Mouse (Mus musculus) lung, adult 2 months (tissue): ENCODE measurements around the gene Vps13c. TPM values are rescaled to one million over a fixed set of nuclear protein-coding genes. Genes with fewer than 3 reads are reported as not detected.

Experiments used
- DNase-seq: peaks from one replicate; pipeline ENCODE4 v3.0.0; 2022
- H3K4me1 ChIP-seq: fragments of 200-500 bp; 2 replicates; pipeline ENCODE4 v1.6.1; 2011; ENCODE audit warnings: low read length; ENCODE audit not compliant: control insufficient read depth, insufficient read depth
- H3K4me3 ChIP-seq: fragments of 200-500 bp; replicated peaks from 2 replicates; pipeline ENCODE3; 2011; ENCODE audit warnings: low read depth, mild to moderate bottlenecking, control low read depth, low read length; ENCODE audit errors: extremely low read depth
- CTCF ChIP-seq: fragments of 200-500 bp; IDR thresholded peaks from 2 replicates; pipeline ENCODE4 v1.5.1; 2011; ENCODE audit warnings: mild to moderate bottlenecking, low read length, control low read depth; ENCODE audit not compliant: insufficient read depth
- POLR2A ChIP-seq: fragments of 200-500 bp; IDR thresholded peaks from 2 replicates; pipeline ENCODE4 v1.6.1; 2011; ENCODE audit warnings: low read depth, mild to moderate bottlenecking, control low read depth, low read length, borderline replicate concordance; ENCODE audit errors: extremely low read depth
- WGBS: fragments of 180-500 bp; shearing (Covaris S2); methylation state at CpG from one replicate; pipeline ENCODE4 v1.1.7; 2018; 5-methylcytosine and 5-hydroxymethylcytosine counted together
- polyA plus RNA-seq: library from polyadenylated mRNA; depleted of rRNA; stranded (reverse); fragments of >200 nt; gene quantifications from 2 replicates; pipeline ENCODE4 v1.2.3, GENCODE M21; 2012

The Vps13c gene
- polyA plus RNA-seq, 1 experiment, result 9.1 TPM

- Histone ChIP-seq H3K4me3 (no peak overlapping the region), H3K4me1 (no peaks in the 10 kb centered on the region)
- 54% methylated on average over 6 of the region's 6 CpGs for WGBS
- TF ChIP-seq POLR2A, result no peak
- no peak for TF ChIP-seq CTCF
- no peak for DNase-seq
Observed at GRCm38 (mm10) chr9:67810527-67810926, 29.7 kb upstream of the Vps13c start.

DNA sequence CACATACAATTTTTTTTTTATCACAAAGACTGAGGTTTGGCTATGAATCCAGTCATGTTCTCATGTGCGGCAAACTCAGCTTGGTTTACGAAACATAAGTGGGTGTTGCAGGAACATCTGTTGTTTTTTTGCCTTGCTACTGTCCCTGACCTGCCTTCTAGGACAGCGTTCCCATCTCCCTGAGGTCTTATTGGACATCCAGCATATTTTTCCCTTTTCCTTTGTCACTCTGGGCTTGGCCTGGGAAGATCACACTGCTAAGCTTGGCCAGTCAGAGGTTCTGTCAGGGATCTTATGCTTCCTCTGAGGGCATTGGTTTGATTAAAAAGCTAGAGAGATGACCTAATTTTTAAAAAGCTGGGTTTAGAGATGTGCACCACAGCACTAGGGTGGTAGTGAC, 29.1 kb upstream of the Vps13c start:
- TF ChIP-seq CTCF (no peak), POLR2A (no peak)
- no peaks in the 10 kb centered on the region for H3K4me1 ChIP-seq
- no peak overlapping the region for H3K4me3 ChIP-seq
- DNase-seq, result no peak
- WGBS, result 70% methylated on average over 3 of the region's 3 CpGs

DNA sequence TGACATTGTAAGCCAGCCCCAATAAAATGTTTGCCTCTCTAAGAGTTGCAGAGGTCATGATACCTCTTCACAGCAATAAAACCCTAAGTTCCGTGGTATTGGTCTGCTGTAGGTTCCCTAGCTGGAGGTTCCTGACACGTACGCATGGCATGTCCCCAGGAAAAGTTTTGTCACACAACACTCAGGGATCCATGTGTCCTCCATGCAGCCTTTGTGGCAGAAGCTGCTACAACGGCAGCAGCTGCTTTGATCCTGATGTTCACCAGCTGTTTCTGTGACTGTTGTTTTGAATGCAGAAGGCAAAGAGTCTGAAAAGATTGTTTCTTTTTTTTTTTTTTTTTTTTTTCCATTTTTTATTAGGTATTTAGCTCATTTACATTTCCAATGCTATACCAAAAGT, 27.0 kb upstream of the Vps13c start:
- WGBS, result 72% methylated on average over 4 of the region's 4 CpGs
- TF ChIP-seq CTCF, result no peak
- no peak for TF ChIP-seq POLR2A
- Histone ChIP-seq H3K4me3 (no peak overlapping the region), H3K4me1 (no peaks in the 10 kb centered on the region)
- no peak for DNase-seq

DNA sequence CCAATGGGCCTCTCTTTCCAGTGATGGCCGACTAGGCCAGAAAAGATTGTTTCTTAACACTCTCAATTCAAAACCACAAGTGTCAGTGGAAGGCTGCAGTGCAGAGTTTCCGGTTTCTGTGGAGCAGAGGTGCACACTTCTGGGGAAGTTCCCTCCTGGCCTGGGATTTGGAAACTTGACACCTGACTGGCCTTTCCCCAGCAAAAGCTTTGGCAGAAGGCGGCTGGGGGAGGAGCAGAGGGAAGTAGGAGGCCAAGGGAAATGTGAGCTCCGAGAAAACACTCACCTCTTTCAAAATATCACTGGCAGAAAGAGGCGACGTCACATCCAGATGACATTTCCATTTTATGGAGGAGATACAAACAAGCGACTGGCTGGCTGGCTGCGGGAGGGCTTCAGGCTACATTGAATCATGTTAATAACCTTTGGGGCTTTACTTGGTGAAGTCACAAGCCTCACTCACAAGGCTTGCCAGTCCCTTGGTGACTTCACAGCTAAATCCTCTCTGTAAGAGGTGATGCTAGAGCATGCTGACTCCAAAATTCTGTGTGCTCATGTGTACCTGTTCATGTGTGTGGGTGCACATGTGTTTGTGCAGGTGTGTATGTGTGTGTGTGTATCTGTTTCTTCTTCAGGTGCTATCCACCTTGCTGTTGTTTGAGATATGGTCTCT, 26.4 kb upstream of the Vps13c start:
- peak; percentile 64 for DNase-seq
- TF ChIP-seq POLR2A (no peak), CTCF (no peak)
- no peak overlapping the region for H3K4me3 ChIP-seq
- no peaks in the 10 kb centered on the region for H3K4me1 ChIP-seq
- WGBS, result 5% methylated on average over 8 of the region's 8 CpGs

DNA sequence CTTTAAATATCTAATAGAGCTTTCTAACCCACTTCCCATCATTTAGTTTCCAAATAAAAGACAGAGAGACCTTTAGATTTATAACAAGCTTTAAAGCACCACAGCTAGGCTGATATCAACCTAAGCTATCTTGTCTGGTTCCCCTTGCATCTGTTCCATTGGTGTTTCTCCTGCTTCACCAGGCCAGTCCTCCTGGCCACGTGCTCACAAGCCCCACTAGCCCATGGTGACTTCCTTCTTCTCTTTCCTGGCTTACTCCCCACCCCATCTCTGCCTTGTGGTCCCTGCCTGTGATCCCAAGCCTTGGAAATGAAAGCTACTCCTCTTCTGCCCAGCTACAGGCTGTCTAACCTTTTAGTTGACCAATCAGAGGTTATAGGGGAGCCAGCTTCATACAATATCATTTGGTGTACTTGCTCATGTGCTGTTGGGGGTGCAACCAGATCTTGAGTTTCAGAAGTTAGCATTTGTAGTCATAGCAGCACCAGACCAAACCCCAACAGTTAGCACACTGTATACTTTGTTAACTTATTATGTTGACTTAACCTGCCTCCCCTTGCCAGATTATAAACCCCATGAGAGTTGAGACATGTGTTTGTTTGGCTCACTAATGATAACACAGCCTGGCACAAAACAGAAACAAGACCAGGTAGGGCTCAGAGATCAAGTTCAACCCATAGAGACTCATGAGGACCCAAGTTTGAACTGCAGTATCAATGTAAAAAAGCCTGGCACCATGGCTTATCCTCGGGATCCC, 23.8 kb upstream of the Vps13c start:
- 64% methylated on average over 2 of the region's 2 CpGs for WGBS
- no peak for DNase-seq
- no peaks in the 10 kb centered on the region for H3K4me1 ChIP-seq
- H3K4me3 ChIP-seq, result no peak overlapping the region
- TF ChIP-seq POLR2A (no peak), CTCF (no peak)

DNA sequence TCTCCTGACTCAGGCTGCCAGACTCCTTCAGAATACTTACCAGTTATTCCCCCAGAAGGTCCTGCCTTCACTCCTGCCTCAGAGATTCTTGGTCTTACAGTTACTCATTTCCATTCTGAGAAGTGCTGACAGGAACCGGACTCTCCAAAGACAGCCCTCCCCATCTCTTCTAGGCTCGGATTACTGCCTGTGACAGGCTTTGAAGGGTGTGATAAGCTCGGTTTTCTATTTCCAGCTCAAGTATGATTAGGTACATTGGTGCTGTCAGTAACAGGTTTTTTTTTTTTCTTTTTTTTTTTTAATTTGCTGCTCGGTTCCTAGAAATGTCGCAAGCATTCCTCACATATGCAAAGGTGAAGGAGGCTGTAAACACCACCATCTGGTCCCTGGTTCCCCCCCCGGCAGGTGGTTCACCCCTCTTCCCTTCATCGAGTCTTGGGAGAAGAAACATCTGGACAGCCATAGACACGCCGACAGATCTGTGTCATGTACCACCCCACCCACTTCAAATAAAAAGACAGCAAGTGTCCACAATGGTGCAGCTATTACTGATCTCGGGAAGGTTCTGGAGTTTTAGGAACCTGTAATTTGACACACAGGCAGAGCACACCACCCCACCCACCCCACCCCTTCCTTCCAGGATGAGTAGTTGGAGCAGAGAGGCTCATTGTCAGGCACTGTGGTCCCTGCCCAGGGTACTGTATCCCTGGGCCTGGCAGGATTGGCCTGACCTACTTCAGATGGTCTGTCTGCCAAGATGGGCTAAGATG, 22.1 kb upstream of the Vps13c start:
- 21% methylated on average over 10 of the region's 10 CpGs for WGBS

GRCm38 (mm10) chr9:67818668-67818950, 21.6 kb upstream of the Vps13c start:
- WGBS, result 83% methylated on average over 4 of the region's 4 CpGs
- H3K4me3 ChIP-seq, result no peak overlapping the region
- DNase-seq, result no peak
- H3K4me1 ChIP-seq, result no peaks in the 10 kb centered on the region
- no peak for TF ChIP-seq POLR2A
- no peak for TF ChIP-seq CTCF

More for the DNA sequence above, 22.1 kb upstream of the Vps13c start:
- Histone ChIP-seq H3K4me3 (no peak overlapping the region), H3K4me1 (no peaks in the 10 kb centered on the region)
- no peak for DNase-seq
- TF ChIP-seq POLR2A (no peak), CTCF (no peak)

DNA sequence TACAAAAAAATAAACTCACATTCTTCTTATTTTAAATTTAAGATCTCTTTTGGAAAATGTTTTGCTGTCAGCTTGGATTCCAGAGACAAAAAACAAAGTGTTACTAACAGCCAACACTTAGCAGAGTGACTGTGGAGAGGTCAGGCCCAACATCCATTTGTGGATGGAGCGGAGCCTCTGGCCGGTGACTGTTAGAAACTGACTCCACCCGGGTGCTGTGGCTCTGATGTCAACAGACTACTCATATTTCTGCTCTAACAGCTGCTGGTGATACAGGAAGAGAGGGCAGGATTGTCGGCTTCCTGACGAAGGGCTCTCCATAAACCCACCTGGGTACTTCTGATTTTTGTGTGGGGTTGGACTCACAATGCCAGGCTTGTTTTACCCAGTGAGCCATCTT, 17.1 kb upstream of the Vps13c start:
- no peaks in the 10 kb centered on the region for H3K4me1 ChIP-seq
- no peak for DNase-seq
- H3K4me3 ChIP-seq, result no peak overlapping the region
- TF ChIP-seq CTCF (no peak), POLR2A (no peak)
- WGBS, result 30% methylated on average over 5 of the region's 5 CpGs

DNA sequence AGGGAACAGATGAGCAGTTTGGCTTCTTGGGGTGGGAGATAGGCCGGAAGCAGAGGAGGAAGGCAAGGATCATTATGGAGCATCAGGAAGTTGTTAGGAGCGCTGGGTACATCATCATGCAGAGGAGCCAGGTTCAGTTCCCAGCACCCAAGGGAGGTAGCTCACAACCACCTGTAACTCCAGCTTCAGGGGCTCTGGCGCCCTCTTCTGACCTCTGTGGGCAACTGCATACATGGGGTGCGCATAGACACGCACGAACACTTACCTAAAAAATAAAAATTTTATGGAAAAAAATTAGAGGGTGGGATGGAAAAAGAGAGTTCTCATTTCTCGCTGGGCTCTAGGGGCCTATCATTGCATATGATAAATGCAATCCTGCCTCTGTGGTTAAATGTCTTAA, 14.7 kb upstream of the Vps13c start:
- WGBS, result 85% methylated on average over 7 of the region's 7 CpGs
- Histone ChIP-seq H3K4me1 (no peaks in the 10 kb centered on the region), H3K4me3 (no peak overlapping the region)
- DNase-seq, result no peak
- TF ChIP-seq POLR2A, result no peak
- no peak for TF ChIP-seq CTCF
